Mouse (Mus musculus): ENCODE results near the gene Cdpf1. TPM values are rescaled to one million over a fixed set of nuclear protein-coding genes. Genes with fewer than 3 reads are reported as not detected.

Cdpf1 gene
- 22.0 and 29.4 TPM in 2 replicates for polyA plus RNA-seq (2015; fragmentation: Nextera tagmentation; extraction: Ambion mirVana)

DNA sequence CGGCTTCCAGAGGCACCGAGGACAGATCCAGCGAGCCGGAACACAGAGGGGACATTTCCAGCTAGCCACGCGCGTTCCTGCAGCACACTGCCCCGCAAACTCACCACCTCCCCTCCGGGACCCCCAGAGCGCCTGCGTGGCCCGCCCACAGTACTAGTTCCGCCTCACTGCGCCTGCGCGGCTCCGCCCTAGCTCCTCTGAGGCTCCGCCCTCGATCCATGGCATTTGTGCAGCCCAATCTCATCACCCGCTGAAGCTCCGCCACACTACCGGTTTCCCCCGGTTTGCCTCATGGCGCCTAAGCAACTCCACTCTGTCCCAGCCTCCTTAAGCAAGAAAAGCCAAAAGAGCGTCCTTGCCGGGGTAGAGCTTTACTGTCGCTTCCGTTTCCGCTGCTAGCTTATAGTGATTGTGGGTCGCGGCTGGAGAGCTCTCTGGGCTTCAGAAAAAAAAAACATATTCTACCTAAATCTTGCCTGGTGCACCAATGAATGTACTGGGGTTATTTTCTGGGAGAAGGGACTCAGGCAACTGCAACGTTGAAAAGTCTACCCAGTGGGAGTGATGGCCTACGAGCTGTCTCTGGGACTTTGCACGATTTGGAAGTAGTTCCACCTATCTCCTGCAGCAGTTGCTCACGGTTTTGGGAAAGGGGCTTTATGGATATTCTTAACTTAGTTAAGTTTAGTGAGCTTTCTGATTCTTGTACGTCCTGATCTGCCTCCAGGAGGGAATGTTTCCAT lies at the start of gene Cdpf1:
Gene Cdpf1 (minus strand): TSS at position 163 of the 743 bp plus-strand sequence.
- Histone ChIP-seq H3K9ac (peak within 1 kb of the TSS; percentile 87), H3K27me3 (no peaks in the 10 kb centered on the region; the same call in 1 of the 2 replicates), H3K27ac (peak within 1 kb of the TSS; percentile 89), H3K36me3 (no peaks in the 10 kb centered on the region), H3K9me3 (0 out of 2 replicates have a peak, but pooled peaks cover 3% of the 10 kb centered on the region), H3K4me3 (peak within 1 kb of the TSS; percentile 76), H3K4me2 (peak within 1 kb of the TSS; percentile 90), H3K4me1 (peaks cover 13% of the 10 kb centered on the region)
- WGBS, result 2% methylated on average over 36 of the region's 36 CpGs
- peak; percentile 90 for ATAC-seq (ENCODE audit: insufficient number of reproducible peaks, insufficient read depth, low FRiP score, low TSS enrichment, low read depth)

DNA sequence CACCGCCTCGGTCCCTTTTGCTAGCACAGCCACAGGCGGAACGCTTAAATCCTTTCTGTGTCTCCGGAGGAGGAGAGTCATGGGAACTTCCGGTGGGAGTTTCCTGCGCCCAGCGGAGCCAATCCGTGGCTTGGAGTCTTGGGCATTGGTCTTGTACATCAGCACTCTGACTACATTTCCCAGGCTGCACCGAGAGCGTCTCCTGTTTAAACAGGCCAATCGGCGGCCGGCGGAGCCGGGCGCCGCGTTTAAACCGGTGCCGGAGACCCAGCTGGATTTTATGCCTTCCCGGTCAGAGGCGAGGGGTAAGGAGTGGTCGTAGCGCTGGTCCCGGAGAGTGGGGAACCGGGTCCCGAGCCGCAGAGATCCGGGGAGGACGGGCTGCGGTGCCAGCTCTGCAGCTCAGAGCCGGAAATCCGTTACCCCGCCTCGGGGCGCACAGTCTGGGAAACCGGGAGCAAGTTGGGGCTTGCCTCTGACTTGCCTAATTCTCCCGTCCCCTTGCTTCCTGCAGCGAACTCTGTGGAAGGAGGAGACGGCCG lies 48.1 kb upstream of the Cdpf1 start, which contains the start of gene Gtse1:
Gene Gtse1 (plus strand): TSS at position 256 of the 542 bp plus-strand sequence.
- Histone ChIP-seq H3K36me3 (peaks cover 32% of the 10 kb centered on the region), H3K9me3 (no peaks in the 10 kb centered on the region), H3K4me1 (peaks cover 20% of the 10 kb centered on the region), H3K27ac (peak within 1 kb of the TSS; percentile 65), H3K27me3 (no peaks in the 10 kb centered on the region), H3K9ac (peak within 1 kb of the TSS; percentile 87), H3K4me3 (peak within 1 kb of the TSS; percentile 83), H3K4me2 (peak within 1 kb of the TSS; percentile 86)
- under 1% methylated on average over 42 of the region's 42 CpGs for WGBS
- peak; percentile 95 for ATAC-seq (ENCODE audit: insufficient number of reproducible peaks, insufficient read depth, low FRiP score, low TSS enrichment, low read depth)

DNA sequence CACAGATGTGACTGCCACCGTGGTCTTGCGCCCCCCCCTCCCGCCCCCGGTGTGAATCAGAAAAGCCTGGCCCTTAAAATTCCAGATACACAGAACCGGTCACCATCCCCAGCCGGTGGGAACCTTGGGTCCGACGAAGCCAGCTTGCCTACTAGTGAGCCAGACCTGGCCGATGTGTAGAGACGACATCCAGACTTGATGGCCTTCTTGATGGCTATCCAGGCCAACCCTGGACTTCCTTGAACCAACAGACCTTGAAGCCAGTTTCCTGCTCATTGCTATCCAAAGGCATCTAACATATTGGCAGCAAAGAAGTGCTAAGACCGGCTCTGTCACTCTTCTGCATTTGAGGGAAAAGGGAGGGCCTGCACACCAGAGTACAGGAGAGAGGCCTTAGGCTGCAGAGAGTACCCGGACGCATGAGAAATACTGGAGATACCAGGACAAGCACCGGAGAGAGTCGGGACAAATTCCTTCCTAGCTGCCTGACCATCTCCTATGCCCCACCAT lies 47.5 kb upstream of the Cdpf1 start:
- H3K9me3 ChIP-seq, result no peaks in the 10 kb centered on the region
- no peaks in the 10 kb centered on the region for H3K27me3 ChIP-seq
- H3K27ac ChIP-seq, result peak overlapping the region; percentile 65
- ATAC-seq (ENCODE audit: insufficient number of reproducible peaks, insufficient read depth, low FRiP score, low TSS enrichment, low read depth), result peak; percentile 8; the same call in 1 of the 2 replicates
- peaks cover 20% of the 10 kb centered on the region for H3K4me1 ChIP-seq
- peak overlapping the region; percentile 86 for H3K4me2 ChIP-seq
- H3K36me3 ChIP-seq, result peaks cover 27% of the 10 kb centered on the region
- H3K9ac ChIP-seq, result peak overlapping the region; percentile 87
- WGBS, result 12% methylated on average over 15 of the region's 15 CpGs
- peak overlapping the region; percentile 83 for H3K4me3 ChIP-seq

DNA sequence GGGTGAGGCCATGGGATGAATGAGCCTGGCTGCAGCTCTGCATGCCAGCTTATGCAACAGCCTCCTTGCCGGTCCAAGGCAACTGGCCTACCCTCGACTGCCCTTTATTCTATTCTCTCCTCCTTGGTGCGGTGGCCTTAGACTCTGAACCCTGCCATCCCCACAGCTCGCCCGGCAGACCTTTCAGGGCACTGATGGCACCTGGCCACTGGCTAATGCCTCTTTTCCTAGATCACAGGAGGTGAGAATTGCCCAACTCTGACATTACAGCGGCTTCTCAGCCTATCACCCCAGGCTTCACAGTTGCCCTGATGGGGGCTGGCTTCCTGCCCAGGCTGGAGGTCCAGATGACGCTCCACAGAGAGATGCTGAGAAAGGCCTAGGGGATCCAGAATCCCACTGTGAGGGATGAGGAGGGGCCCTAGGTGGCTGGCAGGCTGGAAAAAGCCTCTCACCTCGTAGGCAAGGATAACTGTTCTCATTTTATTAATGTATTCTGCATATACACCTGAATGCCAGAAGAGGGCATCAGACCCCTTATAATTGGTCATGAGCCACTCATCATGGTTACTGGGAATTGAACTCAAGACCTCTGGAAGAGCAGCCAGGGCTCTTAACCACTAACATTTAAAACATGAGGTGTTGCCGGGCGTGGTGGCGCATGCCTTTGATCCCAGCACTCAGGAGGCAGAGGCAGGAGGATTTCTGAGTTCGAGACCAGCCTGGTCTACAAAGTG lies 40.3 kb upstream of the Cdpf1 start:
- 84% methylated on average over 12 of the region's 12 CpGs for WGBS
- no peak overlapping the region for H3K4me2 ChIP-seq
- no peaks in the 10 kb centered on the region for H3K27me3 ChIP-seq
- H3K4me1 ChIP-seq, result no peaks in the 10 kb centered on the region
- 0 out of 2 replicates have a peak, but pooled peaks cover 11% of the 10 kb centered on the region for H3K36me3 ChIP-seq
- H3K27ac ChIP-seq, result no peak overlapping the region
- no peaks in the 10 kb centered on the region for H3K9me3 ChIP-seq
- H3K4me3 ChIP-seq, result no peak overlapping the region
- H3K9ac ChIP-seq, result no peak overlapping the region
- ATAC-seq (ENCODE audit: insufficient number of reproducible peaks, insufficient read depth, low FRiP score, low TSS enrichment, low read depth), result no peak

DNA sequence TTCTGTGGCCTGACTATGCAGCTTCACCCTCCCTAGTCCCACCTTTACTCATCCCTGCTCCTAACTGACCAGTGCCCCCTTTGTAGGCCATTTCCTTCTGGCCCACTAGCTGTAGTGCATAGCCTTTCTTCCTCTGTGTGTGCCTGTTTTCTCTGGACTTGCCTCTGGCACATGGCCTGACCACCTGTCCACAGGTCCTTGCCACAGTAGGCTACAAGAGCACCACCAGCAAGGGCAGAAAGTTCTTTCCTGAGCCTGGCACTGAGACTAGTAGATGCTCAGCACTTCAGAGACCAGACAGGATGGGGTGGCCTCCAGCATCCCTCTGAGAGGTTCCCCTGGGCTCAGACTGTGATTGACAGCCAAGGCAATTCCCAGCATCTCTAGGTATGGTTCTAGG lies 33.6 kb upstream of the Cdpf1 start:
- Histone ChIP-seq H3K9ac (no peak overlapping the region), H3K4me1 (no peaks in the 10 kb centered on the region), H3K9me3 (no peaks in the 10 kb centered on the region), H3K27me3 (no peaks in the 10 kb centered on the region), H3K27ac (no peak overlapping the region), H3K36me3 (0 out of 2 replicates have a peak, but pooled peaks cover 7% of the 10 kb centered on the region), H3K4me2 (no peak overlapping the region), H3K4me3 (no peak overlapping the region)
- no peak for ATAC-seq (ENCODE audit: insufficient number of reproducible peaks, insufficient read depth, low FRiP score, low TSS enrichment, low read depth)

DNA sequence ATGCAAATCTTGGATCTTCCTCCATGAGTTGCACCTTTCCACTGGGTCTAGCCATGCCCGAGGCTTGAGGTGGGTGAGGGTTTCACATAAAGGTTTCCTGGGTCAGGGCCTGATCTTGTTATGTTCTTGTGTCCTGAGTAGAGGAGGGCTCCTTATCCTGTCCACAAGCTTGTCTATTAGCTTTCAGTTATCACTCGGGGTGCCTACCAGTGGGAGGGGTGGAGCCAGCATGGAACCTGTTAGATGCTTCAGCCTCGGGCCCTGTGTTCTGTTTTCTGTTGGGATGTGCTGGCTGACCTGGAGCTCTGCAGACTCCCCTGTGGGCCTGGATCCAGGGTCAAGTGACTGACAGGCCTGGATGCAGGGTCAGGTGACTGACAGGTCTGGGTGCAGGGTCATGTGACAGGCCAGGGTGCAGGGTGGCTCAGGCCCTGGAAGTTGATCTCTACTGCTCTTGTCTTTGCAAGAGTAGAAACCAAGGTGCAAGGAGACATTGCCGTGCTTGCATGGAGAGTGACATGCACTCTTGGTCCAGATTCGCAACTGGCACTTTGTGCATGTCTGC lies 30.4 kb upstream of the Cdpf1 start:
- H3K36me3 ChIP-seq, result 0 out of 2 replicates have a peak, but pooled peaks cover 7% of the 10 kb centered on the region
- 76% methylated on average over 5 of the region's 5 CpGs for WGBS
- H3K9ac ChIP-seq, result no peak overlapping the region
- H3K9me3 ChIP-seq, result no peaks in the 10 kb centered on the region
- no peak overlapping the region for H3K4me3 ChIP-seq
- no peaks in the 10 kb centered on the region for H3K4me1 ChIP-seq
- no peak overlapping the region for H3K4me2 ChIP-seq
- no peak; the same call in 1 of the 2 replicates for ATAC-seq (ENCODE audit: insufficient number of reproducible peaks, insufficient read depth, low FRiP score, low TSS enrichment, low read depth)
- H3K27me3 ChIP-seq, result no peaks in the 10 kb centered on the region
- H3K27ac ChIP-seq, result no peak overlapping the region

DNA sequence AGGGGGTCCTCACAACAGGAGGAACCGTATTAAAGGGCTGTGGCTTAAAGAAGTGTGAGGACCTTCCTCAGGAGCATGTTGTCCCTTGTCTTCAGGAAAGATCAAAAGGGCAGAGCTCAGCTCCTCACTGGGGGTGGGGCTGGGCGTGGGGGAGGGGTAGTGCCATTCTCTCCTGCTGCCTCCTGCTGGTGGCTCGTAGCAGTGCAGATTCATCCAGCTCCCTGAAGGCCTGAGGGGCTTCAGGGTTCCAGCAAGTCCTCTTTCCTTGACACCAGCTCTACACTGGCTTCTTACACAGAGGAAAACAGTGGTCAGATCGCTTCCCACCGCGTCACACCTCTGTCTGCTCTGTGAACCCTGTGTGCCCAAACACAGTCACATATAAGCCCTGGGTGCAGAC lies 29.5 kb upstream of the Cdpf1 start:
- H3K4me3 ChIP-seq, result no peak overlapping the region
- peaks cover 8% of the 10 kb centered on the region; the same call in 1 of the 2 replicates for H3K36me3 ChIP-seq
- 39% methylated on average over 6 of the region's 6 CpGs for WGBS
- H3K9ac ChIP-seq, result no peak overlapping the region
- no peak overlapping the region for H3K4me2 ChIP-seq
- H3K27ac ChIP-seq, result no peak overlapping the region
- H3K9me3 ChIP-seq, result no peaks in the 10 kb centered on the region
- no peaks in the 10 kb centered on the region for H3K4me1 ChIP-seq
- H3K27me3 ChIP-seq, result no peaks in the 10 kb centered on the region
- no peak for ATAC-seq (ENCODE audit: insufficient number of reproducible peaks, insufficient read depth, low FRiP score, low TSS enrichment, low read depth)

DNA sequence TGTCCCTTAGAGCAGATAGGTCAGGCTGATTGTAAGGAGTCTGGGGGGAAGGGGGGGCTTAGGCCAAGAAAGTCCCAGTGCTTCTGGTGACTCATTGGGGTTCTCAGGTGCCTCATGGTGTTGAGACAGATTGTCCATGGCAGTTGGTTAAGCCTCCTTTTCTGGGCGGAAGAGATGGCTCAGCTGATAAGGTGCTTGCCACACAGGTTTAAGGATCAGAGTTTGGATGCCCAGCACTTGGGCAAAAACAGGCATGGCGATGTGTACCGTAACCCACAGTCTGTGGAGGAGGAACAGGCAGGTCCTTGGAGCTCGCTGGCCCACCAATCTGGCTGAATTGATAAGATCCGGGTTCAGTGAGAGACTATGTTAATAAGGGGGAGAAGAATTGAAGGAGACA lies 25.4 kb upstream of the Cdpf1 start:
- Histone ChIP-seq H3K36me3 (peaks cover 3% of the 10 kb centered on the region; the same call in 1 of the 2 replicates), H3K9ac (no peak overlapping the region), H3K9me3 (no peaks in the 10 kb centered on the region), H3K4me3 (no peak overlapping the region), H3K4me2 (no peak overlapping the region), H3K27me3 (no peaks in the 10 kb centered on the region), H3K27ac (no peak overlapping the region), H3K4me1 (peaks cover 6% of the 10 kb centered on the region)
- ATAC-seq (ENCODE audit: insufficient number of reproducible peaks, insufficient read depth, low FRiP score, low TSS enrichment, low read depth), result no peak
- 89% methylated on average over 5 of the region's 5 CpGs for WGBS

DNA sequence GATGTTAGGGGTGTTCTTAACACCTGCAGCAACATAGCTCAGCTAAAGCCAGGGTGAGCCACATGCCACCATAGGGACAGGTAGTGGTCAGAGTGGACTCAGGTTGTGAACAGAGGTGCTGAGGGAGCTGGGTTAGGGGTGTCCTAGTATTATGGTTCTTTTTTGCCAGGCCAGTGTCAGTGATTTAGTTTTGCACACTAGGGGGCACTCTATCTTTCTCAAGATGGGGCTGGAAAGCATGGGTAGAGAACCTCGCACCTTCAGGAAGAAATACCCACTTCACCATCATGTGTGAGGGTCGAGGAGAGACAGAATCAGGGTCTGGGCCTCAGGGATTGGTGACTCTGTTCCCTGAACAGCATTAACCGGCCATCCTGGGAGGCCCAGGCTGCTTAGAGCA lies 23.8 kb upstream of the Cdpf1 start:
- no peak overlapping the region for H3K9ac ChIP-seq
- ATAC-seq (ENCODE audit: insufficient number of reproducible peaks, insufficient read depth, low FRiP score, low TSS enrichment, low read depth), result no peak
- H3K4me1 ChIP-seq, result peaks cover 11% of the 10 kb centered on the region
- no peak overlapping the region for H3K4me2 ChIP-seq
- 56% methylated on average over 3 of the region's 3 CpGs for WGBS
- no peak overlapping the region for H3K27ac ChIP-seq
- H3K36me3 ChIP-seq, result peaks cover 3% of the 10 kb centered on the region; the same call in 1 of the 2 replicates
- no peaks in the 10 kb centered on the region for H3K9me3 ChIP-seq
- no peaks in the 10 kb centered on the region for H3K27me3 ChIP-seq
- no peak overlapping the region for H3K4me3 ChIP-seq

DNA sequence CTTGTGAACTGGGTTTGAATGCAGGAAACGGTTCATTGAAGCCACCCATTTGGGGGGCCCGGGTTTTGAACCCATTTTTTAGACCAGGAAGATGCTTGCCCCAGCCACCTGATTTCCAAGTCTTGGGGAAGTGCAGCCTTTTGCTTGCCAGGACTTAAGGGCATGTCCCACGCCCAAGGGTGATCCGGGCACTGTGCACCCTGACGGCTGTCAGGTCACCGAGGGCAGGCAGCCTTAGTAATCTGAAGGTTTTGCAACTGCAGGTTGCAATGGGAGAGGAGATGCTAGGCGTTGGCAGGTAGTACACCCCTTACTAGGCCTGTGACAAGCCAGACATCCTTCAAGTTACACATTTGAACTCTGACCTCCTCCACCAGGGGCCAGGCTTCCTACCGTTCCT lies 21.1 kb upstream of the Cdpf1 start:
- H3K4me1 ChIP-seq, result peaks cover 11% of the 10 kb centered on the region

More for the DNA sequence above, 21.1 kb upstream of the Cdpf1 start:
- peak overlapping the region; percentile 44; the same call in 1 of the 2 replicates for H3K27ac ChIP-seq
- H3K36me3 ChIP-seq, result peaks cover 3% of the 10 kb centered on the region; the same call in 1 of the 2 replicates
- peak overlapping the region; percentile 63 for H3K4me3 ChIP-seq
- no peaks in the 10 kb centered on the region for H3K9me3 ChIP-seq
- no peaks in the 10 kb centered on the region for H3K27me3 ChIP-seq
- WGBS, result 38% methylated on average over 8 of the region's 8 CpGs
- peak overlapping the region; percentile 77 for H3K9ac ChIP-seq
- ATAC-seq (ENCODE audit: insufficient number of reproducible peaks, insufficient read depth, low FRiP score, low TSS enrichment, low read depth), result no peak
- H3K4me2 ChIP-seq, result peak overlapping the region; percentile 83
